Mouse (Mus musculus): ENCODE data around the gene Top1.

DNA sequence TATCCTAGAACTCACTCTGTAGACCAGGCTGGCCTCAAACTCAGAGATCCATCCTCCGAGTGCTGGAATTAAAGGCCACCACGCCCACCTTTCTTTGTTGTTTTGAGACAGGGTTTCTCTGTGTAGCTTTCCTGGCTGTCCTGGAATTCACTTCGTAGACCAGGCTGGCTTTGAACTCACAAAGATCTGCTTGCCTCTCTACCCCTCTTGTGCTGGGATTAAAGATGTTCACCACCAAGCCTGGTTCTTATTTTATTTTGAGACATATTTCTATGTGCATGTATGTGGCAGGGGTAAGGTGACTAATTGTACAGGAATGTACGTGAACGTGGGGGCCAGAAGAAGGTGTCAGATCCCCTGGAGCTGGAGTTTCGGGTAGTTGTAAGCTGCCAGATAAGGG, 27.9 kb upstream of the Top1 start:
- no peak for TF ChIP-seq USF1 (IDR thresholded peaks at IDR 0.05; ENCODE audit: low read depth, low read length)
- TF ChIP-seq POLR2A (IDR thresholded peaks at IDR 0.05; ENCODE audit: low read depth, low read length), result no peak
- TF ChIP-seq CTCF (conservative IDR thresholded peaks at IDR 0.05 in 1 of 2, IDR thresholded peaks at IDR 0.05 in 1 of 2; ENCODE audit: low read depth in 2 of 2, low read length in 2 of 2), result no peak
- TF ChIP-seq MYC (IDR thresholded peaks at IDR 0.05; ENCODE audit: low read depth, low read length), result no peak
- no peak for TF ChIP-seq EP300 (IDR thresholded peaks at IDR 0.05; ENCODE audit: low read length)
- no peak for TF ChIP-seq GABPA (IDR thresholded peaks at IDR 0.05; ENCODE audit: insufficient replicate concordance, low read depth, low read length)
- no peak for TF ChIP-seq ZC3H11A (IDR thresholded peaks at IDR 0.05; ENCODE audit: low read depth, low read length)
- no peak for TF ChIP-seq SIN3A (IDR thresholded peaks at IDR 0.05; ENCODE audit: low read length)
- no peak for TF ChIP-seq NRF1 (IDR thresholded peaks at IDR 0.05; ENCODE audit: low read depth, low read length)

Data from CH12.LX (cell line).